Mouse (Mus musculus) liver, adult 2 months (tissue): ENCODE data around the gene Tnk1.

Source experiments
- CTCF ChIP-seq: fragments of 200-500 bp; IDR thresholded peaks from 2 replicates; pipeline ENCODE4 v1.5.1; 2011; ENCODE audit warnings: low read depth, low read length, control low read depth
- POLR2A ChIP-seq: fragments of 200-500 bp; IDR thresholded peaks from 2 replicates; pipeline ENCODE4 v1.6.1; 2011; ENCODE audit warnings: low read length, control low read depth; ENCODE audit not compliant: insufficient read depth; ENCODE audit errors: extremely low read depth

GRCm38 (mm10) chr11:69823456-69823855 is 35.1 kb downstream of the Tnk1 start:
- TF ChIP-seq CTCF, result no peak
- TF ChIP-seq POLR2A, result no peak
